ENCODE assay signal across 8 mouse cellular contexts in genomic region chr2:136387181-136388131, GRCm38 (mm10). TPM values are rescaled to one million over a fixed set of nuclear protein-coding genes. Genes with fewer than 3 reads are reported as not detected.
DNase-seq lines count a peak whose midpoint lies in the region; ATAC-seq lines count a peak whose summit lies in the region.

TSS of gene Pak7 (minus strand) at chr2:136387967.

- H3K4me1 ChIP-seq in forebrain, embryonic 10.5 days = peaks cover 11% of the 10 kb centered on the region
- peaks cover 13% of the 10 kb centered on the region for H3K4me1 ChIP-seq in hindbrain, embryonic 15.5 days (replicated peaks)
- peaks cover 5% of the 10 kb centered on the region for H3K4me1 ChIP-seq in neural tube, embryonic 14.5 days (ENCODE audit: control insufficient read depth, insufficient read depth, low read length)

- under 1% methylated on average over 39 of the region's 39 CpGs for WGBS in forebrain, embryonic 10.5 days
- under 1% methylated on average over 39 of the region's 39 CpGs for WGBS in hindbrain, embryonic 15.5 days
- WGBS in neural tube, embryonic 14.5 days = under 1% methylated on average over 39 of the region's 39 CpGs

- peak within 1 kb of the TSS; percentile 67 for H3K4me3 ChIP-seq in forebrain, embryonic 10.5 days
- H3K4me3 ChIP-seq in hindbrain, embryonic 15.5 days = peak within 1 kb of the TSS; percentile 63
- peak within 1 kb of the TSS; percentile 56 for H3K4me3 ChIP-seq in neural tube, embryonic 14.5 days (ENCODE audit: low read depth, low read length)

- intact Hi-C loops in left cerebral cortex, postnatal 4 days (cut with DNase I) = loop anchor here (10.0 kb wide), 1 partner anchor 243 kb away; no protein-coding TSS in a partner anchor

- no peaks in the 10 kb centered on the region for H3K9me3 ChIP-seq in forebrain, embryonic 10.5 days
- no peaks in the 10 kb centered on the region for H3K9me3 ChIP-seq in hindbrain, embryonic 15.5 days
- no peaks in the 10 kb centered on the region for H3K9me3 ChIP-seq in neural tube, embryonic 14.5 days (ENCODE audit: control insufficient read depth, low read length)

- peak; percentile 98 for ATAC-seq in hindbrain, embryonic 15.5 days (ENCODE audit: low FRiP score, low read depth)
- peak; percentile 97 for ATAC-seq in neural tube, embryonic 14.5 days (ENCODE audit: low read depth)
- ATAC-seq in monocyte, adult 5-6 weeks (replicated peaks; ENCODE audit: insufficient number of reproducible peaks, low FRiP score, low TSS enrichment, poor library complexity, severe bottlenecking) = no peak

- peaks cover 26% of the 10 kb centered on the region for H3K27me3 ChIP-seq in forebrain, embryonic 10.5 days (ENCODE audit: poor library complexity, severe bottlenecking)
- H3K27me3 ChIP-seq in hindbrain, embryonic 15.5 days = no peaks in the 10 kb centered on the region
- no peaks in the 10 kb centered on the region for H3K27me3 ChIP-seq in neural tube, embryonic 14.5 days (ENCODE audit: control insufficient read depth, insufficient read depth, low read length)

- H3K4me2 ChIP-seq in hindbrain, embryonic 15.5 days = peak within 1 kb of the TSS; percentile 76
- H3K4me2 ChIP-seq in neural tube, embryonic 14.5 days (ENCODE audit: low read depth, low read length) = peak within 1 kb of the TSS; percentile 72

- peak; percentile 65 for DNase-seq in Muller cell, postnatal 12 days (ENCODE audit: inconsistent ontology term)
- peak; percentile 97 for DNase-seq in brain, adult 2 months (ENCODE audit: low read depth, low spot score)
- DNase-seq in forebrain, embryonic 10.5 days (ENCODE audit: extremely low spot score, low spot score) = peak; percentile 83
- DNase-seq in left cerebral cortex, postnatal 4 days = peak; percentile 91
- DNase-seq in urinary bladder, adult 2 months (ENCODE audit: low spot score) = no peak

- H3K9ac ChIP-seq in hindbrain, embryonic 15.5 days = peak within 1 kb of the TSS; percentile 89
- H3K9ac ChIP-seq in neural tube, embryonic 14.5 days (replicated peaks; ENCODE audit: low read depth, low read length) = peak within 1 kb of the TSS; percentile 90

- peak within 1 kb of the TSS; percentile 81 for H3K27ac ChIP-seq in forebrain, embryonic 10.5 days
- peak within 1 kb of the TSS; percentile 91 for H3K27ac ChIP-seq in hindbrain, embryonic 15.5 days (replicated peaks)
- peak within 1 kb of the TSS; percentile 95 for H3K27ac ChIP-seq in neural tube, embryonic 14.5 days (ENCODE audit: low read depth, low read length)

- H3K36me3 ChIP-seq in forebrain, embryonic 10.5 days (replicated peaks) = no peaks in the 10 kb centered on the region
- H3K36me3 ChIP-seq in hindbrain, embryonic 15.5 days = no peaks in the 10 kb centered on the region
- no peaks in the 10 kb centered on the region for H3K36me3 ChIP-seq in neural tube, embryonic 14.5 days (ENCODE audit: control insufficient read depth, insufficient read depth, low read length)

RNA-seq across cellular contexts. Expression of gene Pak7, which starts in this region (rescaled TPM):
- 1.8 and 2.8 TPM in 2 replicates for polyA plus RNA-seq in forebrain, embryonic 10.5 days (2016; fragmentation: Nextera tagmentation; extraction: Ambion mirVana)
- polyA plus RNA-seq in hindbrain, embryonic 15.5 days (2015; fragmentation: Nextera tagmentation; extraction: Ambion mirVana) = 25.2 and 27.9 TPM in 2 replicates
- total RNA-seq in left cerebral cortex, postnatal 4 days (2021) = 10 to 100 TPM; 62.3 to 72.5 TPM
- polyA plus RNA-seq in neural tube, embryonic 14.5 days (2014; fragmentation: Nextera tagmentation; extraction: Ambion mirVana) = 32.8 and 39.3 TPM in 2 replicates
- total RNA-seq in monocyte, adult 5-6 weeks (2017) = 0.67 TPM in 1 of 3 replicates, not detected in the others
- polyA plus RNA-seq in urinary bladder, adult 2 months (2012; rRNA removed) = 0.06 TPM in 2 replicates

Comparison
In these comparisons a context has a peak if more than half of its experiments do, and no peak if none do; other contexts are left out.
1. RNA of gene Pak7 (total RNA-seq): 62.3 to 72.5 TPM in left cerebral cortex, postnatal 4 days; 0.67 TPM in monocyte, adult 5-6 weeks; every median in the first group is over 10 times any median in the second.
2. Peak in every context shown above with its lines, with median percentiles within 50 percentile points of each other: H3K27ac ChIP-seq and H3K4me3 ChIP-seq.